Mouse (Mus musculus) heart, embryonic 14.5 days (tissue): ENCODE results near the gene Parvg. TPM values are rescaled to one million over a fixed set of nuclear protein-coding genes. Genes with fewer than 3 reads are reported as not detected.

Experiments used
- ATAC-seq: fragments of 200-750 bp; cut with Nextera tagmentation; 2 replicates; pipeline ENCODE4 v1.8.0; 2017; ENCODE audit warnings: low read depth, moderate TSS enrichment; ENCODE audit not compliant: insufficient number of reproducible peaks, insufficient read depth, low FRiP score
- H3K27ac ChIP-seq, 2 experiments: fragments of 200-500 bp in 1 of 2; fragments of 300-500 bp in 1 of 2; sonication (generic) in 1 of 2; replicated peaks in 1 of 2; 2 replicates each; pipeline ENCODE4 v1.5.1; 2012 to 2014; ENCODE audit warnings: low read depth in 2 of 2, low read length in 2 of 2, control low read depth in 1 of 2, mild to moderate bottlenecking in 1 of 2, mixed read lengths in 1 of 2; ENCODE audit not compliant: control insufficient read depth in 1 of 2, insufficient read depth in 1 of 2
- H3K27me3 ChIP-seq: fragments of 300-500 bp; sonication (generic); 2 replicates; pipeline ENCODE4 v1.6.1; 2014; ENCODE audit warnings: mild to moderate bottlenecking, low read length, control low read depth; ENCODE audit not compliant: control insufficient read depth, insufficient read depth
- H3K36me3 ChIP-seq: fragments of 300-500 bp; sonication (generic); 2 replicates; pipeline ENCODE4 v1.6.1; 2014; ENCODE audit warnings: mild to moderate bottlenecking, control low read depth, low read length, mixed read lengths; ENCODE audit not compliant: control insufficient read depth, insufficient read depth
- H3K4me1 ChIP-seq, 2 experiments: fragments of 200-500 bp in 1 of 2; fragments of 300-500 bp in 1 of 2; sonication (generic) in 1 of 2; 2 replicates each; pipeline ENCODE4 v1.6.1; 2012 to 2014; ENCODE audit warnings: low read length in 2 of 2, control low read depth in 1 of 2, mixed read lengths in 1 of 2; ENCODE audit not compliant: control insufficient read depth in 2 of 2, insufficient read depth in 2 of 2
- H3K4me2 ChIP-seq: fragments of 300-500 bp; sonication (generic); 2 replicates; pipeline ENCODE4 v1.6.1; 2014; ENCODE audit warnings: mild to moderate bottlenecking, low read length
- H3K4me3 ChIP-seq, 2 experiments: fragments of 200-500 bp in 1 of 2; fragments of 300-500 bp in 1 of 2; sonication (generic) in 1 of 2; 2 replicates each; pipeline ENCODE4 v1.5.1; 2012 to 2014; ENCODE audit warnings: low read length in 2 of 2, mild to moderate bottlenecking in 2 of 2, control low read depth in 1 of 2, low read depth in 1 of 2, moderate library complexity in 1 of 2; ENCODE audit not compliant: control insufficient read depth in 1 of 2, insufficient read depth in 1 of 2
- H3K9ac ChIP-seq: fragments of 300-500 bp; sonication (generic); 2 replicates; pipeline ENCODE4 v1.6.1; 2014; ENCODE audit warnings: mild to moderate bottlenecking, low read length
- H3K9me3 ChIP-seq: fragments of 300-500 bp; sonication (generic); 2 replicates; pipeline ENCODE4 v1.6.1; 2016; ENCODE audit warnings: low read length, control low read depth; ENCODE audit not compliant: control insufficient read depth
- WGBS: fragments of 180-500 bp; shearing (Covaris S2); extraction: QIAGEN DNeasy Blood & Tissue Kit; methylation state at CpG from one replicate; pipeline ENCODE4 v1.1.7; 2014; 5-methylcytosine and 5-hydroxymethylcytosine counted together
- polyA plus RNA-seq: library from polyadenylated mRNA; unstranded; fragments of >200 nt; fragmentation: Nextera tagmentation; extraction: Ambion mirVana; gene quantifications from 2 replicates; pipeline ENCODE4 v1.2.1, GENCODE M21; 2014

Parvg gene
- polyA plus RNA-seq, 1 experiment from 2014 or later, result 0.80 TPM

DNA sequence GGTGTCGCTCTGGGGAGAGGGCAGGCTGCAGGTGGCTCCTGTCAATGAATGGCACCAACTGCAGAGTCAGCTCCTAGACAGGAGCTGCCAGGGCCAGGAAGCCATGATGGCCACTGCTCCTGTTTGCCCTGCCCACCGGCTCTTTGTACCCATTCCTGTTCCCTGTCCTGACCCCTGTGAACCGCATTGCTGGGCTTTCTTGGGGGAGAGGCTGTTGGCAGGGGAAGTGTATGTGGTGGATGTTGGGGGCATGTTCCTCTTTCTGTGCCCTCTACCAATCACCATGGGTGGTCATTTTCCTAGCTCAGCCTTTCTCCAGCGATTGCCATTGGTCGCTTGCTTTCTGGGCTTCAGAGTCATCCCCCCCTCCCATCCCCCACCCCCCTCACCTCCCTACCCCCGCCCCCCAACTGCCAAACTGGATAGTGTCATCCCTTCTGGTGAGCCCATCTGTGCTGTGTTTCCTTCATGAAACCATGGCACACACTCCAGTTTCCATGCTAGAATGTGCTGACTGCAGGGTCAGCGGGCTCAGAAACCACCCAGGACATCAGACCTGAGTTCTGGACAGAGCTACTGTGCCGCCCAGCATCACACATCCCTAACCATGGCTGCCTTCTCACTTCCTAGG, 2.2 kb upstream of the Parvg start:
- Histone ChIP-seq H3K4me2 (no peak overlapping the region), H3K9me3 (no peaks in the 10 kb centered on the region), H3K9ac (no peak overlapping the region), H3K4me1 (no peaks in the 10 kb centered on the region; a peak in 1 of 4 replicates), H3K27me3 (no peaks in the 10 kb centered on the region), H3K27ac (no peak overlapping the region), H3K4me3 (no peak overlapping the region), H3K36me3 (no peaks in the 10 kb centered on the region)
- ATAC-seq, result no peak
- WGBS, result 74% methylated on average over 8 of the region's 8 CpGs

DNA sequence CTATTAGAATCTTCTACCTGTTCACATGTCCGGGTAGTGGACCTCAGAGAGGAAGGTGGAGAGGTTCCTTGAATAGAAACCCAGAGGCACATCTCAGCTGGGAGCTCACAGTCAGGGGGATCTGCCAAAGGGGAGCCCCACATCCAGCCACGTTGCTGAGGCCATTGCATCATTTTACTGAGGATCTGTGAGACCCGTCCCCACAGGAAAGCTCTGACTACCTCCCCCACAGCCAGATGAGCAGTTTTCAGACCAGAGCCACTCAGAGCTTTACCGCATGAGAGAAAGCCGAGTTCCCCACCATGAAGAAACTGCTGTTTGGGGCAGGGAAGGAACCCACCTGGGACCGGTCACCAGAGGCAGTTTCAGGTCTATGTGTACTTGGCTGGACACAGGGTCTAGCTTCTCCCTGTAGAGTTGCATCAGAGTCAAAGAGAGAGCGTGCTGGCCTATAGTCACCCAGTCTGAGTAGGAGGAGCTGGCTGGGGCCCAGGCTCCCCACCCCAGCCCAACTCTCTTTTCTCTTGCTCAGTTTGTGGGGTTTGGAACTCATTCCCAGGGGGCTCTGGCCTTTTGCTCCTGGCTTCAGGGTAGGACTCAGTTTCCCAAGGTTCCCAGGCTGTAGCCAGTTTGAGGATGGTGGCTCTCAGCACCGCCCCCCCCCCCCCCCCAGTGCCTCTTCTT, 1.2 kb downstream of the Parvg start:
- H3K4me1 ChIP-seq, result no peaks in the 10 kb centered on the region; a peak in 1 of 4 replicates
- H3K27me3 ChIP-seq, result no peaks in the 10 kb centered on the region
- H3K4me3 ChIP-seq, result no peak overlapping the region
- no peak overlapping the region for H3K4me2 ChIP-seq
- no peak overlapping the region for H3K9ac ChIP-seq
- H3K9me3 ChIP-seq, result no peaks in the 10 kb centered on the region
- H3K36me3 ChIP-seq, result no peaks in the 10 kb centered on the region
- H3K27ac ChIP-seq, result no peak overlapping the region
- no peak; the same call in 1 of the 2 replicates for ATAC-seq
- 68% methylated on average over 8 of the region's 8 CpGs for WGBS

DNA sequence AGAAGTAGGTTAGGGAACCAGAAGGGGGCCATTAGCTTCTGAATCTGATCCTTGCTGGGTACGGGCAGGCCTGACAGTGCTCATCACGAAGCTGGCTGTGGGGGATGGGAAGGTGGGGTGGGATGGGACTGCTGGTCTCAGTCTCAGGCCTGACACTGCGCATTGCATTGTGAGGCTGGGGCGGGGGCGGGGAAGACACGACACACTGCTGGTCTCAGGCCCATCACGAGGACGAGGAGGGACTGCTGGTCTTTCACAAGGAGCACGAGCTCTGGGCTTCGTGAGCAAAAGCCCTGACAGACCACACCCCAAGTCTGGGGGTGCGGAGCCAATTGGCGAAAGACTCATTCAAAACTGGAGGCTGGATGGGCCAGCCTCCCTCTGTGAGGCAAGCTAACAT, 1.9 kb downstream of the Parvg start:
- no peak for ATAC-seq
- Histone ChIP-seq H3K27me3 (no peaks in the 10 kb centered on the region), H3K9me3 (no peaks in the 10 kb centered on the region), H3K4me2 (no peak overlapping the region), H3K27ac (no peak overlapping the region), H3K4me1 (no peaks in the 10 kb centered on the region; a peak in 1 of 4 replicates), H3K9ac (no peak overlapping the region), H3K36me3 (no peaks in the 10 kb centered on the region), H3K4me3 (no peak overlapping the region)
- WGBS, result 42% methylated on average over 12 of the region's 12 CpGs

DNA sequence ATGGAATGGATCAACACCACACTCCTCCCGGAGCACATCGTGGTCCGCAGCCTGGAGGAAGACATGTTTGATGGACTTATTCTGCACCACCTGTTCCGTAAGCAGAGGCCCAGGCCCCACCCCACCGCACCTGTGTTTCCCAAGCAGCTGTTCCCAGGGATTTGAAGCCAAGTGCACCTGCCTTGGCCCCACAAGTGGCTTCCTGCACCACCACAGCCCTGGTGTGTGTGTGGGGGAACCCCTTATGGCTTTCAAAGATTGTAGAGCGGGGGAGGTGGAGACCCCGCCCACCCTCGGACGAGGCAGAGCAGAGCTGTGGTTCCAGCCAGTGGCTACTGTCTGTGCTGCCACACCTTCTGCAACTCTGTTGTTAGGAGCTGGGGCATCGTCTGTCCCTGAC, 5.0 kb downstream of the Parvg start:
- Histone ChIP-seq H3K27ac (no peak overlapping the region), H3K36me3 (no peaks in the 10 kb centered on the region), H3K9ac (no peak overlapping the region), H3K4me1 (no peaks in the 10 kb centered on the region; a peak in 1 of 4 replicates), H3K4me2 (no peak overlapping the region), H3K27me3 (no peaks in the 10 kb centered on the region), H3K4me3 (no peak overlapping the region), H3K9me3 (no peaks in the 10 kb centered on the region)
- 73% methylated on average over 10 of the region's 10 CpGs for WGBS
- ATAC-seq, result no peak

DNA sequence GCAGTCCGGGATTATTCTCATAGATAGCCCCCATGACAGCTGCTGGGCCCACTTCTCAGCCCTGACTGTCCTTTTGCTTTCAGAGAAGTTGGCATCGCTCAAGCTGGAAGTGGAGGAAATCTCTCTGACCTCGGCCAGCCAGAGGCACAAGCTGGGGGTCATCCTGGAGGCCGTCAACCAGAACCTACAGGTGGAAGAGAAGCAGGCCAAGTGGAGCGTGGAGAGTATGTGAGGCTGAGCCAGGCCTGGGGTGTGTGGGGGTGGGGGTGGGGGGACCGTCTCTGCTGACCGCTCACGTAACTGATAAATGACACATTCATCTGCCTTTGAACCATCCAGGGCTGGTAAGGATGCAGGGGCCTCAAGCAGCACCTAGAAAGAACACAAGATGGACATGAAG, 6.1 kb downstream of the Parvg start:
- Histone ChIP-seq H3K27me3 (no peaks in the 10 kb centered on the region), H3K27ac (no peak overlapping the region), H3K4me1 (no peaks in the 10 kb centered on the region; a peak in 1 of 4 replicates), H3K9me3 (no peaks in the 10 kb centered on the region), H3K9ac (no peak overlapping the region), H3K4me2 (no peak overlapping the region), H3K36me3 (no peaks in the 10 kb centered on the region), H3K4me3 (no peak overlapping the region)
- ATAC-seq, result no peak
- 78% methylated on average over 8 of the region's 8 CpGs for WGBS

DNA sequence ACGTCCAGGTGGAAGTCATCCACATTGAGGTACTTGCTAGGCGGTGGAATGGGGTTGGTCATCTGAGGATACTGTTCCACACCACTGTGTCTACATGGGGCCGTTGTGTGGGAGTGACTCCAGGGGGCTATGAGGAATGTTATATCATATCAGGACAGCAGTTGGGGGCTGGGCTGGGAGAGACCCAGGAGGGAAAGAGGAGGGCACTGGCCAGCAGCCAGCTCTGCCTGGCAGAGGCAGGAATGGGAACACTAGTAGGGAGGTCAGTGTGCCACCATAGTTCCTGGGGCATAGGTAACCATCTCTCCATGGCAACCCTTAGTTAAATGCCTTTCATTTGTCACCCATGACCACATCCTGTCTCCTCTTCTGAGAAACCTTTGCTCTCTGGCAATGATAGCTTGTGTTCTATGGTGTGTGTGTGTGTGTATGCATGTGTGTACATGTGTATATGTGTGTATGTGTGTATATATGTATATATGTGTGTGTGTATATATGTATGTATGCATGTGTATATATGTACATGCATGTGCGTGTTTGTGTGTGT, 7.3 kb downstream of the Parvg start:
- WGBS, result 68% methylated on average over 4 of the region's 4 CpGs

DNA sequence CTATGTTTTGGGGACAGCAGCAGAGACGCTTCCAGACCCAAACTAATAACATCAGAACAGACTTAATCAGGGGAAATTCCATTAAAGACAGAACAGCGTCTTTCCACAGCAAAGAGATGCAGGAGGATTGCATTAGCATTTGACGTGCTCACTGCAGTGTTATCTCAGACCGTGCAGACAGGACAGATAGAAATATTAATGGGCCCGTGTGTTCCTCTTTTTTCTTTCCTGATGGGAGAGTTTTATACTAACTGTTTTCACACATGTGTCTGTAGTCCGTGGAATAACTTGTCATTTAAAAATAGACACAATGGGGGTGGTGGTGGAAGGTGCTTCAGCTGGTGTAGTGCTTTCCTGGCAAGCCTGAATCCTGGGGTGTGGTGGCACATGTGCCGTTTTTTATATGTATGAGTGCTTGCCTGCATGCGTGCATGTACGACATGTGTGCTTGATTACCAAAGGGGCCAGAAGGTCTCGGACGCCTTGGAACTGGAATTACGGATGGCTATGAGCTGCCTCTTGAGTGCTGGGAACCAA, 12.5 kb downstream of the Parvg start:
- Histone ChIP-seq H3K27ac (no peak overlapping the region), H3K36me3 (no peaks in the 10 kb centered on the region), H3K9ac (no peak overlapping the region), H3K4me1 (peaks cover 3 to 9% of the 10 kb centered on the region in 2 experiments; a peak in 3 of 4 replicates), H3K4me3 (no peak overlapping the region), H3K9me3 (no peaks in the 10 kb centered on the region), H3K27me3 (no peaks in the 10 kb centered on the region), H3K4me2 (no peak overlapping the region)
- ATAC-seq, result no peak
- 64% methylated on average over 12 of the region's 12 CpGs for WGBS

More for the DNA sequence above, 7.3 kb downstream of the Parvg start:
- Histone ChIP-seq H3K27ac (no peak overlapping the region), H3K4me3 (no peak overlapping the region), H3K4me2 (no peak overlapping the region), H3K4me1 (peaks cover 0 to 3% of the 10 kb centered on the region in 2 experiments; a peak in 2 of 4 replicates), H3K9me3 (no peaks in the 10 kb centered on the region), H3K27me3 (no peaks in the 10 kb centered on the region), H3K9ac (no peak overlapping the region), H3K36me3 (no peaks in the 10 kb centered on the region)
- no peak for ATAC-seq
